Mouse (Mus musculus): ENCODE data around the gene Timp3.

GRCm38 (mm10) chr10:86381150-86381921 is 81.2 kb downstream of the Timp3 start:
- no peak for TF ChIP-seq CTCF (IDR thresholded peaks at IDR 0.05; ENCODE audit: low read depth, low read length)
- TF ChIP-seq EP300 (IDR thresholded peaks at IDR 0.05; ENCODE audit: insufficient read depth, low read depth, low read length): no peak
- TF ChIP-seq POLR2A (IDR thresholded peaks at IDR 0.05; ENCODE audit: insufficient read depth, low read length): no peak

Measured in ES-Bruce4 (cell line).